Mouse (Mus musculus) kidney, embryonic 14.5 days (tissue): ENCODE data around the gene Myl7. TPM values are rescaled to one million over a fixed set of nuclear protein-coding genes. Genes with fewer than 3 reads are reported as not detected.

Experiments used
- ATAC-seq: fragments of 200-750 bp; cut with Nextera tagmentation; 2 replicates; pipeline ENCODE4 v1.8.0; 2017; ENCODE audit warnings: moderate number of reproducible peaks, mild to moderate bottlenecking, moderate TSS enrichment, moderate library complexity; ENCODE audit not compliant: low FRiP score, low TSS enrichment
- H3K27ac ChIP-seq: fragments of 300-500 bp; sonication (generic); 2 replicates; pipeline ENCODE4 v1.5.1; 2014; ENCODE audit warnings: low read depth, mild to moderate bottlenecking, low read length, moderate library complexity, mixed read lengths
- H3K27me3 ChIP-seq: fragments of 300-500 bp; sonication (generic); 2 replicates; pipeline ENCODE4 v1.6.1; 2014; ENCODE audit warnings: mild to moderate bottlenecking, low read length; ENCODE audit not compliant: control insufficient read depth, insufficient read depth
- H3K36me3 ChIP-seq: fragments of 300-500 bp; sonication (generic); 2 replicates; pipeline ENCODE4 v1.6.1; 2014; ENCODE audit warnings: low read length, mixed read lengths; ENCODE audit not compliant: control insufficient read depth, insufficient read depth
- H3K4me1 ChIP-seq: fragments of 300-500 bp; sonication (generic); 2 replicates; pipeline ENCODE4 v1.6.1; 2014; ENCODE audit warnings: low read length, mixed read lengths; ENCODE audit not compliant: control insufficient read depth, insufficient read depth
- H3K4me2 ChIP-seq: fragments of 300-500 bp; sonication (generic); replicated peaks from 2 replicates; pipeline ENCODE4 v1.6.1; 2014; ENCODE audit warnings: low read depth, mild to moderate bottlenecking, low read length
- H3K4me3 ChIP-seq: fragments of 300-500 bp; sonication (generic); 2 replicates; pipeline ENCODE4 v1.5.1; 2014; ENCODE audit warnings: mild to moderate bottlenecking, low read length
- H3K9ac ChIP-seq: fragments of 300-500 bp; sonication (generic); 2 replicates; pipeline ENCODE4 v1.6.1; 2014; ENCODE audit warnings: low read depth, mild to moderate bottlenecking, low read length, moderate library complexity
- H3K9me3 ChIP-seq: fragments of 300-500 bp; sonication (generic); 2 replicates; pipeline ENCODE4 v1.6.1; 2016; ENCODE audit warnings: low read length; ENCODE audit not compliant: control insufficient read depth
- WGBS: fragments of 180-500 bp; shearing (Covaris S2); extraction: QIAGEN DNeasy Blood & Tissue Kit; methylation state at CpG from one replicate; pipeline ENCODE4 v1.1.7; 2014; 5-methylcytosine and 5-hydroxymethylcytosine counted together
- polyA plus RNA-seq: library from polyadenylated mRNA; unstranded; fragments of >200 nt; fragmentation: Nextera tagmentation; extraction: Ambion mirVana; gene quantifications from 2 replicates; pipeline ENCODE4 v1.2.1, GENCODE M21; 2014

The Myl7 gene
- polyA plus RNA-seq, 1 experiment from 2014 or later, result 1.5 TPM

GRCm38 (mm10) chr11:5868324-5868723 lies 30.3 kb downstream of the Myl7 start:
- no peak overlapping the region for H3K4me3 ChIP-seq
- no peaks in the 10 kb centered on the region for H3K9me3 ChIP-seq
- H3K36me3 ChIP-seq, result peaks cover 56% of the 10 kb centered on the region
- no peak overlapping the region for H3K27ac ChIP-seq
- peaks cover 4% of the 10 kb centered on the region for H3K4me1 ChIP-seq
- no peak overlapping the region for H3K9ac ChIP-seq
- no peak for ATAC-seq
- no peak overlapping the region for H3K4me2 ChIP-seq
- no peaks in the 10 kb centered on the region for H3K27me3 ChIP-seq
- WGBS, result 83% methylated on average over 12 of the region's 12 CpGs

- 74% methylated on average over 2 of the region's 2 CpGs for WGBS
- ATAC-seq, result no peak
These were observed 31.4 kb downstream of the Myl7 start for GRCm38 (mm10) chr11:5867196-5867595.

GRCm38 (mm10) chr11:5862394-5863105 lies 36.0 kb downstream of the Myl7 start:
- Histone ChIP-seq H3K4me3 (peak overlapping the region; percentile 36), H3K4me1 (peaks cover 20% of the 10 kb centered on the region), H3K9me3 (no peaks in the 10 kb centered on the region), H3K4me2 (peak overlapping the region; percentile 69), H3K27me3 (no peaks in the 10 kb centered on the region), H3K27ac (peak overlapping the region; percentile 26; the same call in 1 of the 2 replicates), H3K36me3 (peaks cover 4% of the 10 kb centered on the region; the same call in 1 of the 2 replicates), H3K9ac (peak overlapping the region; percentile 58)
- peak; percentile 40 for ATAC-seq
- WGBS, result 9% methylated on average over 15 of the region's 15 CpGs

More at GRCm38 (mm10) chr11:5867196-5867595, 31.4 kb downstream of the Myl7 start:
- Histone ChIP-seq H3K4me1 (peaks cover 15% of the 10 kb centered on the region), H3K4me2 (no peak overlapping the region), H3K36me3 (peaks cover 46% of the 10 kb centered on the region), H3K9me3 (no peaks in the 10 kb centered on the region), H3K9ac (no peak overlapping the region), H3K27ac (no peak overlapping the region), H3K27me3 (no peaks in the 10 kb centered on the region), H3K4me3 (no peak overlapping the region)

GRCm38 (mm10) chr11:5861678-5862393 lies 36.7 kb downstream of the Myl7 start, which contains the start of gene Aebp1:
Gene Aebp1 (plus strand): TSS chr11:5861947.
- Histone ChIP-seq H3K27ac (peak within 1 kb of the TSS; percentile 26; the same call in 1 of the 2 replicates), H3K27me3 (no peaks in the 10 kb centered on the region)
- peak; percentile 74 for ATAC-seq

GRCm38 (mm10) chr11:5860639-5861038 lies 37.9 kb downstream of the Myl7 start:
- H3K4me1 ChIP-seq, result peaks cover 18% of the 10 kb centered on the region
- peaks cover 4% of the 10 kb centered on the region; the same call in 1 of the 2 replicates for H3K36me3 ChIP-seq
- H3K4me3 ChIP-seq, result no peak overlapping the region
- 65% methylated on average over 6 of the region's 6 CpGs for WGBS
- no peak for ATAC-seq
- no peak overlapping the region for H3K4me2 ChIP-seq
- no peak overlapping the region for H3K9ac ChIP-seq
- H3K9me3 ChIP-seq, result no peaks in the 10 kb centered on the region
- H3K27ac ChIP-seq, result no peak overlapping the region
- no peaks in the 10 kb centered on the region for H3K27me3 ChIP-seq

More at GRCm38 (mm10) chr11:5861678-5862393, 36.7 kb downstream of the Myl7 start, which contains the start of gene Aebp1:
- peak within 1 kb of the TSS; percentile 69 for H3K4me2 ChIP-seq
- 1% methylated on average over 59 of the region's 59 CpGs for WGBS
- H3K9me3 ChIP-seq, result no peaks in the 10 kb centered on the region
- H3K9ac ChIP-seq, result peak within 1 kb of the TSS; percentile 58
- H3K4me1 ChIP-seq, result peaks cover 18% of the 10 kb centered on the region
- H3K36me3 ChIP-seq, result peaks cover 4% of the 10 kb centered on the region; the same call in 1 of the 2 replicates
- peak within 1 kb of the TSS; percentile 36 for H3K4me3 ChIP-seq

GRCm38 (mm10) chr11:5859883-5860550 lies 38.6 kb downstream of the Myl7 start:
- no peaks in the 10 kb centered on the region for H3K27me3 ChIP-seq
- ATAC-seq, result no peak
- H3K9ac ChIP-seq, result no peak overlapping the region
- no peaks in the 10 kb centered on the region for H3K9me3 ChIP-seq
- WGBS, result 77% methylated on average over 13 of the region's 13 CpGs
- H3K4me3 ChIP-seq, result no peak overlapping the region
- H3K4me1 ChIP-seq, result peaks cover 18% of the 10 kb centered on the region
- no peak overlapping the region for H3K4me2 ChIP-seq
- H3K27ac ChIP-seq, result no peak overlapping the region
- no peaks in the 10 kb centered on the region for H3K36me3 ChIP-seq

GRCm38 (mm10) chr11:5858723-5859122 lies 39.9 kb downstream of the Myl7 start:
- H3K4me2 ChIP-seq, result no peak overlapping the region
- 88% methylated on average over 1 of the region's 1 CpGs for WGBS
- H3K36me3 ChIP-seq, result no peaks in the 10 kb centered on the region
- H3K4me3 ChIP-seq, result no peak overlapping the region
- no peaks in the 10 kb centered on the region for H3K27me3 ChIP-seq
- H3K27ac ChIP-seq, result no peak overlapping the region
- H3K4me1 ChIP-seq, result peaks cover 18% of the 10 kb centered on the region
- no peaks in the 10 kb centered on the region for H3K9me3 ChIP-seq
- no peak for ATAC-seq
- H3K9ac ChIP-seq, result no peak overlapping the region

- Histone ChIP-seq H3K27me3 (no peaks in the 10 kb centered on the region), H3K4me2 (no peak overlapping the region), H3K36me3 (no peaks in the 10 kb centered on the region), H3K27ac (no peak overlapping the region), H3K4me1 (peaks cover 13% of the 10 kb centered on the region), H3K4me3 (no peak overlapping the region), H3K9me3 (no peaks in the 10 kb centered on the region), H3K9ac (no peak overlapping the region)
- no peak for ATAC-seq
- WGBS, result 87% methylated on average over 8 of the region's 8 CpGs
These were observed 42.0 kb downstream of the Myl7 start for GRCm38 (mm10) chr11:5856479-5857130.
